Mouse (Mus musculus): ENCODE data around the gene Fabp2. TPM values are rescaled to one million over a fixed set of nuclear protein-coding genes. Genes with fewer than 3 reads are reported as not detected.
"Not testable (repeated sequence)": the region's sequence is repeated elsewhere in the genome, so short reads cannot be mapped to it uniquely, and the experiment has no call there.

Gene Fabp2
- total and polyA plus RNA-seq, 2 experiments: 6.8 to 104 TPM

DNA sequence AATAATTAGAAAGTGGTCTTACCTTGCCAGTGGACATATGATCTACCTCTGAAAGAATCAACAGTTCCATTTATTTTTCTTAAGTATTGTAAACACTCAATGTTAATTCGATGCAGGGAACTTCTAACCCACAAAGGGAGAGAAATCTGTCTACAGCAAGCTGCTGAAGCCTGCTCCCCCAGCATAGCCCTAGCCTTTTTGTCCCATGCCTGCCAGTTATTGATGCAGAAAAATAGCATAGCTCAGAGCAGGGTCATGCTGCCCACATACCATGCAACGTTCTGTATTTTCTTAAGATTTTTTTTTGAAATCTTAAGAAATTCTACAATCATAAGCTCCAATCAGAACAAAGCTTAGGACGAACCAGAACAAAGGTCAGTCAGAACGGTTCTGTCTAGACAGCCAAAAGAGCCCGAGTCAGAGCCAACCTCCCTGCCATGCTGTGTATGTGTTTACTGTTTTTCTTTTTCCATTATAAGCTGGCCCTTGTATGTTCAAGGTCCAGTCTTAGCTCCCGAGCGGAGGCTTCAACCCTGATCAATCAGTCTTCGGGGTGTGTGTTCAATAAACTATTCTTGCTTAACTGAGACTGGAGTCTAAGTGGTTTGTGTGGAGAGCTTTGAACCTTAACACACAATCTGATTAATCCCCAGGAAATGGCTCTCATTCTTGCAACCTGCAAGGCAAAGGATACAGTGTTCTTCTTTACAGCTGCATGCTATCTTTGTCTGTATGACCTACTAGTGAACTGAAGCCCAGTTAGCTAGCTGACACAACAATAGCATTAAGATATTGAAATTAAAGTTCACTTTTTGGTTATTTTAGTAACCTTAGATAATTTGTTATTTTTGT is 27.0 kb downstream of the Fabp2 start:
- Histone ChIP-seq H3K27ac (replicated peaks; ENCODE audit: insufficient read depth, low read depth, low read length) (no peak overlapping the region), H3K9ac (ENCODE audit: low read depth, low read length) (no peak overlapping the region), H3K79me2 (ENCODE audit: control insufficient read depth, insufficient read depth, low read length) (no peaks in the 10 kb centered on the region), H3K27me3 (ENCODE audit: control insufficient read depth, insufficient read depth, low read length) (no peaks in the 10 kb centered on the region), H3K4me3 (ENCODE audit: insufficient read depth, low read depth, low read length) (no peak overlapping the region), H3K4me1 (ENCODE audit: control insufficient read depth, insufficient read depth, low read length) (peaks cover 2% of the 10 kb centered on the region; the same call in 1 of the 2 replicates), H3K36me3 (ENCODE audit: control insufficient read depth, insufficient read depth, low read length) (no peaks in the 10 kb centered on the region)
- DNase-seq (ENCODE audit: extremely low read depth, low read depth, low spot score): peak; percentile 60
- 34% methylated on average over 8 of the region's 8 CpGs for WGBS
- no peak for TF ChIP-seq CTCF (IDR thresholded peaks at IDR 0.05; ENCODE audit: low read depth, low read length)
- TF ChIP-seq POLR2A (IDR thresholded peaks at IDR 0.05; ENCODE audit: extremely low read depth, insufficient read depth, low read length): no peak

DNA sequence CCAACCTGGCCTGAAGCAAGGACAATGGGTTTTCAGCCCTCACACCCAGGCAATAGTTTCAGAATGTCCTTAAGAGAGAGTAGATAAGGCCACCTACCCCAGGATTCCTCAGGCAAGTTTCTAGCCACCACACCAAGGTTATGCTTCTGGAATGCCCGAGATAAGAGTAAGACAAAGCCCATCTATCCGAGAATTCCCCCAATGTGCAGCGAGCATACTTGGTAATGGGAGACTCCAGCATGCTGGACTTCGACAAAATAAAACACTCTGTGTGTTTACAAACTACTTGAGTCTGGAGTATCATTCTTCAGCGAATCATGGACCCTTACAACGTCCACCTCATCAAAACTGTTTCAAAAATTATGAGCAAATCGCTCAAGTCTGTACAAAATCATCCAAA is 28.3 kb downstream of the Fabp2 start:
- Histone ChIP-seq H3K4me3 (ENCODE audit: insufficient read depth, low read depth, low read length) (no peak overlapping the region), H3K4me1 (ENCODE audit: control insufficient read depth, insufficient read depth, low read length) (peaks cover 2% of the 10 kb centered on the region; the same call in 1 of the 2 replicates), H3K36me3 (ENCODE audit: control insufficient read depth, insufficient read depth, low read length) (0 out of 2 replicates have a peak, but pooled peaks cover 1% of the 10 kb centered on the region), H3K9ac (ENCODE audit: low read depth, low read length) (no peak overlapping the region), H3K27ac (replicated peaks; ENCODE audit: insufficient read depth, low read depth, low read length) (no peak overlapping the region), H3K79me2 (ENCODE audit: control insufficient read depth, insufficient read depth, low read length) (no peaks in the 10 kb centered on the region), H3K27me3 (ENCODE audit: control insufficient read depth, insufficient read depth, low read length) (no peaks in the 10 kb centered on the region)
- 59% methylated on average over 7 of the region's 7 CpGs for WGBS
- no peak for DNase-seq (ENCODE audit: extremely low read depth, low read depth, low spot score)
- TF ChIP-seq POLR2A (IDR thresholded peaks at IDR 0.05; ENCODE audit: extremely low read depth, insufficient read depth, low read length) (no peak), CTCF (IDR thresholded peaks at IDR 0.05; ENCODE audit: low read depth, low read length) (no peak)

DNA sequence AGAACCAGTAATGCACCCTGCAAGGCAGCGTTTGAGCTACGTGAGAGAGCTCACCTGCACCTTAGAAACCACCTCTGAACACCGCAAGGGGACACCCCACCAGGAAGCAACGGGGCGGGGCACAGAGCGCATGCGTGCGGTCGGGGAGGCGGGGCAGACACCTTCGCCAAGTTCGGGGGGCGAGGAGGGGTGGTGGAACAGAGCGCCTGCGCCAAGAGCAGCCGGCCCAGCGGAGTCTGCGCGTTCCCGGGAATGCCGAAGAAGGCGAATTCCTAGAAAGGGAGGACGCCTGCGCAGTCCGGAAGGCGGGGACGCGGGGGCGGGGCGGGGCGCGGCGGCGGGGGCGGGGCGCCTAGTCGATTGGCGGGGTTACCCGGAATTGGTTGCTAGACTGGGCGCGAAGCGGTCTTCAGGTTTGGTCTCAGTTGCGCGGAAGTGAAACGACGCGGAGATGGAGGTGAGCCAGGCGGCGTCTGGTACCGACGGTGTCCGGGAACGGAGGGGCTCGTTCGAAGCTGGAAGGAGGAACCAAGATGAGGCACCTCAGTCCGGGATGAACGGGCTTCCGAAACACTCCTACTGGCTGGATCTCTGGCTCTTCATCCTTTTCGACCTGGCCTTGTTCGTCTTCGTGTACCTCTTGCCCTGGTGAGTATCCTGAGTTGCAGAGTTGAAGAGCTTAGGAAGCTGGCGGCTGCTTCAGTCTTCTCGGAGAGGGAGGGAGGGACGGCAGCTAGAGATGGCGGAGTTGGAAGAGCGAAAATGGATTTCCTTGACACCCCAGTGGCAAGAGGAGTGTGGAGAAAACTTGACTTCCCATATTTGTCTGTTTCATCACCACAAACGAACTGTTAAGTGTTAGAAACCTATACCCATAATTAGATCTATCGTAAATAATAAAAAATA is 29.4 kb downstream of the Fabp2 start, which contains the start of gene 1810037I17Rik:
Gene 1810037I17Rik (plus strand): TSS at position 195 of the 906 bp plus-strand sequence.
- peak; percentile 73 for DNase-seq (ENCODE audit: extremely low read depth, low read depth, low spot score)
- Histone ChIP-seq H3K27me3 (ENCODE audit: control insufficient read depth, insufficient read depth, low read length) (no peaks in the 10 kb centered on the region), H3K4me3 (ENCODE audit: insufficient read depth, low read depth, low read length) (peak within 1 kb of the TSS; percentile 82), H3K36me3 (ENCODE audit: control insufficient read depth, insufficient read depth, low read length) (0 out of 2 replicates have a peak, but pooled peaks cover 1% of the 10 kb centered on the region), H3K9ac (ENCODE audit: low read depth, low read length) (peak within 1 kb of the TSS; percentile 75), H3K27ac (replicated peaks; ENCODE audit: insufficient read depth, low read depth, low read length) (peak within 1 kb of the TSS; percentile 64), H3K79me2 (ENCODE audit: control insufficient read depth, insufficient read depth, low read length) (no peaks in the 10 kb centered on the region), H3K4me1 (ENCODE audit: control insufficient read depth, insufficient read depth, low read length) (peaks cover 2% of the 10 kb centered on the region; the same call in 1 of the 2 replicates)
- TF ChIP-seq POLR2A (IDR thresholded peaks at IDR 0.05; ENCODE audit: extremely low read depth, insufficient read depth, low read length) (peak; percentile 58; the same call in 1 of the 2 replicates), CTCF (IDR thresholded peaks at IDR 0.05; ENCODE audit: low read depth, low read length) (peak; percentile 48)
- 1% methylated on average over 68 of the region's 68 CpGs for WGBS

DNA sequence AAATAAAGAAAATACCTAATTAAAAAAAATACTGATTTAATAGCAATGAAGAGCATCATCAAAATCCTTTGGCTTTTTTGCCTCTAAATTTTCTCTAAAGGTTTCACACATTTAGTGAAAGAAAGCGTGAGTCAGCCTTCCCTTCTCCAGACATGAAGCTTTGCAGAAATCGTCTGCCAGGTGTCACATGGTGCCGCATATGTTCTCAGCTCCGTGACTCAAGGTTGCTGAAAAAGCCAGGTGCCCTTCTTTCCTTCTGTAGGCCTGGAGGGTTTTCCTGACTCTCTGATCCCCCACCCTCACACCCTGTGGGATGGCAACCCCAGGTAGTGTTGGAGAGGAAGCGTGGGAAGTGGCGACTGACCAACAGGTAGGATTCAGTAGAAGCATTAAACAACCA is 34.9 kb downstream of the Fabp2 start:
- H3K9ac ChIP-seq (ENCODE audit: low read depth, low read length): no peak overlapping the region
- no peak for DNase-seq (ENCODE audit: extremely low read depth, low read depth, low spot score)
- no peaks in the 10 kb centered on the region for H3K27me3 ChIP-seq (ENCODE audit: control insufficient read depth, insufficient read depth, low read length)
- 94% methylated on average over 6 of the region's 6 CpGs for WGBS
- no peak for TF ChIP-seq POLR2A (IDR thresholded peaks at IDR 0.05; ENCODE audit: extremely low read depth, insufficient read depth, low read length)
- TF ChIP-seq CTCF (IDR thresholded peaks at IDR 0.05; ENCODE audit: low read depth, low read length): no peak
- H3K27ac ChIP-seq (replicated peaks; ENCODE audit: insufficient read depth, low read depth, low read length): no peak overlapping the region
- H3K36me3 ChIP-seq (ENCODE audit: control insufficient read depth, insufficient read depth, low read length): peaks cover 11% of the 10 kb centered on the region; the same call in 1 of the 2 replicates
- no peak overlapping the region for H3K4me3 ChIP-seq (ENCODE audit: insufficient read depth, low read depth, low read length)
- H3K4me1 ChIP-seq (ENCODE audit: control insufficient read depth, insufficient read depth, low read length): no peaks in the 10 kb centered on the region; the same call in 1 of the 2 replicates
- H3K79me2 ChIP-seq (ENCODE audit: control insufficient read depth, insufficient read depth, low read length): no peaks in the 10 kb centered on the region

DNA sequence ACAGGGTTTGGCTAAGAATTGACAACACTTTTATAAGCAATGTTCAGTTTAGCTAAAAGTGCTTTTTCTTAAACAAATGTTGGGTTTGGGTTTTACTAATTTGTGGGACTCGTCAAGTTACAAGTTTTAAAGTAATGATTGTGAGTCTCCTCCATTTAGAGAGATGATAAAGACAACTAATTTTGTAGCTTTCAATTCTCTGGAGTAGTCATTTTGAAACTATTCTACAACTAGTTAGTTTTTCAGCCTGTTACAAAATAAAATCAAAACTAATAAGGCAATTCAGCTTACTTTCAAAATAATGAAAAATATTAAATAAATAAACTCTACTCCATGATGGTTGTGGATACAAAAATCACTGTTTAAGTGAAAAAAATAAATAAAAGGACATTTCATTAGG is 37.6 kb downstream of the Fabp2 start:
- H3K4me1 ChIP-seq (ENCODE audit: control insufficient read depth, insufficient read depth, low read length): no peaks in the 10 kb centered on the region
- no peaks in the 10 kb centered on the region for H3K79me2 ChIP-seq (ENCODE audit: control insufficient read depth, insufficient read depth, low read length)
- no peak for DNase-seq (ENCODE audit: extremely low read depth, low read depth, low spot score)
- TF ChIP-seq POLR2A (IDR thresholded peaks at IDR 0.05; ENCODE audit: extremely low read depth, insufficient read depth, low read length) (no peak), CTCF (IDR thresholded peaks at IDR 0.05; ENCODE audit: low read depth, low read length) (no peak)
- H3K27me3 ChIP-seq (ENCODE audit: control insufficient read depth, insufficient read depth, low read length): no peaks in the 10 kb centered on the region
- WGBS: 91% methylated on average over 1 of the region's 1 CpGs
- H3K9ac ChIP-seq (ENCODE audit: low read depth, low read length): no peak overlapping the region
- H3K36me3 ChIP-seq (ENCODE audit: control insufficient read depth, insufficient read depth, low read length): peaks cover 16% of the 10 kb centered on the region; the same call in 1 of the 2 replicates
- H3K27ac ChIP-seq (replicated peaks; ENCODE audit: insufficient read depth, low read depth, low read length): no peak overlapping the region
- no peak overlapping the region for H3K4me3 ChIP-seq (ENCODE audit: insufficient read depth, low read depth, low read length)

DNA sequence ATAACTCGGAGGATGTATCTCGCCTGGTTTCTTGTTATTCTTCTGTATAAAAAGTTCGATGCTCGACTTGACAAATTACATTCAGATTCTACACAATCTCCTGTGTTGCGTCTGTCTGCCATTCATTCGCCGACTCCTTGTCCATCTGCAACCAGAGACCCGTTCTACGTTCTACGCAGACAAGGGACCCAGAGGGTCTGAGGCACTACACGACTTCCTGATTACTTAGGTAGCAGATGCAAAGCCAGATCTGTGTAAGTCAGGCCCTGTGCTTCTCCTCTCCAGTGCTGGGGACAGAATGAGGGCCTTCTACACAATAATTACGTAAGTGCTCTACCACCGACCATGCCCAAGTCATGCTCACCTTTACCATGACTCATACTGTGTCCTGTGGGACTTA is 42.3 kb downstream of the Fabp2 start:
- not testable (repeated sequence) for H3K9ac ChIP-seq (ENCODE audit: low read depth, low read length); H3K79me2 ChIP-seq (ENCODE audit: control insufficient read depth, insufficient read depth, low read length); H3K27ac ChIP-seq (replicated peaks; ENCODE audit: insufficient read depth, low read depth, low read length); DNase-seq (ENCODE audit: extremely low read depth, low read depth, low spot score); H3K4me1 ChIP-seq (ENCODE audit: control insufficient read depth, insufficient read depth, low read length); H3K27me3 ChIP-seq (ENCODE audit: control insufficient read depth, insufficient read depth, low read length); H3K4me3 ChIP-seq (ENCODE audit: insufficient read depth, low read depth, low read length)
- WGBS: 91% methylated on average over 13 of the region's 13 CpGs
- H3K36me3 ChIP-seq (ENCODE audit: control insufficient read depth, insufficient read depth, low read length): peaks cover 13% of the 10 kb centered on the region; the same call in 1 of the 2 replicates

Measured in liver, adult 2 months (tissue).